In the genomic region with DNA sequence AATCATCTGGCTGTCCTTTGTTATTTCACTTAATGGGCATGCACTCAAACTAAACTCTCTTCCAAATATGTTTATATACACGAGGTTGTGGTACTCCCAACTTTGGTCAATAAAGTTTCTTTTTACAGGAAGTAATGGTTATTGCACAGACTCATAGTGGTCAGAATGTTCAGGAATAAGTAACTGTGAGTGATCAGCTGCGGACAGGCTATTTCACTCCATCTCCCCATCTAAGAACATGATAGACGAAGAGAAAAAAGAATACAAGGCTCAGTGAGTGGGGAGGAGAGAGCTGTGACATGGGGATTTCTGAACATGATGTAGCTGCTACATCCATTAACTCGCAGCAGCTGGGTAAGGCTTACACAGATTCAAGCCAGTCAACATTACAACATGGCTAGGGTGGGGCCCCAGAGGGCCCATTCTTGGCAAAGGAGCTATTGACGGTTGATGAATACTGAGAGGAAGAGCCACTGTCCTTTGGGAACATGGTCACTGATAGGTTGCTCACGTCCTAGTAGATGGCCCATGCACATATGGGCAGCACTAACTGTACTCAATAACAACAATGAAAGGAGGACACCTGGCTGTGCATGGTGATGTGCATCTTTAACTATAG, we compare ENCODE assay signal across 18 mouse cellular contexts.
DNase-seq lines count a peak whose midpoint lies in the region; ATAC-seq and TF ChIP-seq lines count a peak whose summit lies in the region.
"Had no signal": no experiment of that assay in that cellular context is flagged by ENCODE, and none has a peak within 500 bp of the region (broad histone marks: within the 10 kb centered on the region; RNA-seq: fewer than 3 reads in every experiment).

No protein-coding gene starts in this region.

- H3K9me3 ChIP-seq in lung, embryonic 16.5 days (ENCODE audit: control insufficient read depth, low read length), result no peaks in the 10 kb centered on the region
- H3K9me3 ChIP-seq: embryonic facial prominence, embryonic 10.5 days; embryonic facial prominence, embryonic 12.5 days; forebrain, embryonic 13.5 days; forebrain, embryonic 15.5 days had no signal

- TF ChIP-seq POLR2A in lung, adult 2 months (IDR thresholded peaks at IDR 0.05; ENCODE audit: borderline replicate concordance, extremely low read depth, low read depth, low read length), result no peak

- DNase-seq in lung, adult 2 months, result no peak
- peak; percentile 12 for DNase-seq in lung, postnatal 10 days
- DNase-seq in lung, postnatal 25 days (ENCODE audit: low spot score), result no peak
- peak; percentile 37 for DNase-seq in adipocyte (ENCODE audit: low spot score)
- no peak for DNase-seq in gastrocnemius, postnatal 10 days
- DNase-seq: adrenal gland, adult 8-10 months; adrenal gland, postnatal 14 days; adrenal gland, postnatal 36 days; cerebellum, adult 11-12 months; cerebellum, adult 2 months; cerebellum, adult 9-10 months; cerebellum, postnatal 10 days; cerebellum, postnatal 25 days had no signal

- H3K4me1 ChIP-seq in lung, embryonic 16.5 days (replicated peaks; ENCODE audit: control insufficient read depth, insufficient read depth, low read length), result no peaks in the 10 kb centered on the region
- H3K4me1 ChIP-seq in lung, adult 2 months (ENCODE audit: control insufficient read depth, insufficient read depth, low read length), result no peaks in the 10 kb centered on the region
- H3K4me1 ChIP-seq: embryonic facial prominence, embryonic 10.5 days; embryonic facial prominence, embryonic 12.5 days; forebrain, embryonic 13.5 days; forebrain, embryonic 15.5 days had no signal

- no peak overlapping the region for H3K9ac ChIP-seq in lung, embryonic 16.5 days (ENCODE audit: low read length)
- H3K9ac ChIP-seq: embryonic facial prominence, embryonic 12.5 days; forebrain, embryonic 13.5 days; forebrain, embryonic 15.5 days had no signal

- no peak overlapping the region for H3K27ac ChIP-seq in lung, embryonic 16.5 days (ENCODE audit: low read length)
- H3K27ac ChIP-seq: embryonic facial prominence, embryonic 10.5 days; embryonic facial prominence, embryonic 12.5 days; forebrain, embryonic 13.5 days; forebrain, embryonic 15.5 days had no signal

- H3K27me3 ChIP-seq in lung, embryonic 16.5 days (ENCODE audit: control insufficient read depth, insufficient read depth, low read depth, low read length), result no peaks in the 10 kb centered on the region
- H3K27me3 ChIP-seq: embryonic facial prominence, embryonic 12.5 days; forebrain, embryonic 13.5 days; forebrain, embryonic 15.5 days had no signal

- TF ChIP-seq CTCF in lung, adult 2 months (IDR thresholded peaks at IDR 0.05; ENCODE audit: insufficient read depth, low read length), result no peak

- 71% methylated on average over 6 of the region's 6 CpGs for WGBS in lung, embryonic 16.5 days
- 67% methylated on average over 6 of the region's 6 CpGs for WGBS in lung, adult 2 months

- no peak overlapping the region for H3K4me3 ChIP-seq in lung, embryonic 16.5 days (ENCODE audit: low read length)
- H3K4me3 ChIP-seq in lung, adult 2 months (replicated peaks; ENCODE audit: extremely low read depth, low read depth, low read length), result no peak overlapping the region
- H3K4me3 ChIP-seq: embryonic facial prominence, embryonic 10.5 days; embryonic facial prominence, embryonic 12.5 days; forebrain, embryonic 13.5 days; forebrain, embryonic 15.5 days had no signal

- no peak overlapping the region for H3K4me2 ChIP-seq in lung, embryonic 16.5 days (ENCODE audit: low read depth, low read length)
- H3K4me2 ChIP-seq: embryonic facial prominence, embryonic 12.5 days; forebrain, embryonic 13.5 days; forebrain, embryonic 15.5 days had no signal

- peak; percentile 71 for ATAC-seq in lung, embryonic 16.5 days (ENCODE audit: low read depth)
- ATAC-seq: forebrain, embryonic 13.5 days; forebrain, embryonic 15.5 days had no signal

- H3K36me3 ChIP-seq in lung, embryonic 16.5 days (ENCODE audit: control insufficient read depth, insufficient read depth, low read length), result no peaks in the 10 kb centered on the region
- H3K36me3 ChIP-seq: embryonic facial prominence, embryonic 10.5 days; embryonic facial prominence, embryonic 12.5 days; forebrain, embryonic 15.5 days had no signal

Comparison
In these comparisons a context has a peak if more than half of its experiments do, and no peak if none do; other contexts are left out.
1. DNase-seq: peak in lung, postnatal 10 days (single experiment) and adipocyte (single experiment); none in lung, adult 2 months (single experiment), lung, postnatal 25 days (single experiment) and gastrocnemius, postnatal 10 days (single experiment).